Mouse (Mus musculus): ENCODE data around the gene Gm3409.
A peak's percentile ranks its signal among the peaks of the same experiment; 100 is the strongest.
"Not testable (repeated sequence)": the region's sequence is repeated elsewhere in the genome, so short reads cannot be mapped to it uniquely, and the experiment has no call there.

Gm3409 gene

DNA sequence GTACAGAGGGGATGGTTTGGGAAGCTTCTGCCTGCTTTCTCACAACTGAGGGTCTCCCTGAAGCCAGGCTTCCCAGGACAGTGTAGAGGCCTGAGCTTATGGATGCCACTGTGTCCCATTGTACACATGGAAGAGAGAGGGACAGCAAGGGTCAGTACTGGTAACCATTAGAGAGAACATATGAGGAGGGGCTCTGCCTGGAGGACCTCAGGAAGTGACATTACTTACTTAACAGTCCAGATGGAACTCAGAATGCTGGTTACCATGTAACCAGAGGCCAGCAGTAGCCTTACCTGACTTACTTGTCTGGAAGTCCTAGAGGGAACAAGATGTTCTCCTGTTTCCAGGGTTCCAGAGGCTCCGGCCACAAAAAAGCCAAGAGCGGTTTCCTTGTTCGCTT, at the start of gene Gm3409:
Gene Gm3409 (plus strand): TSS at position 301 of the 400 bp plus-strand sequence.
- not testable (repeated sequence) for DNase-seq

- peak; percentile 83 for DNase-seq
Observed at GRCm38 (mm10) chr5:146488959-146489358, 48.5 kb upstream of the Gm3409 start.

GRCm38 (mm10) chr5:146491063-146491462, 46.4 kb upstream of the Gm3409 start, which contains the start of gene Gm6370:
Gm6370 (plus strand) TSS chr5:146491363.
- DNase-seq, result not testable (repeated sequence)

DNA sequence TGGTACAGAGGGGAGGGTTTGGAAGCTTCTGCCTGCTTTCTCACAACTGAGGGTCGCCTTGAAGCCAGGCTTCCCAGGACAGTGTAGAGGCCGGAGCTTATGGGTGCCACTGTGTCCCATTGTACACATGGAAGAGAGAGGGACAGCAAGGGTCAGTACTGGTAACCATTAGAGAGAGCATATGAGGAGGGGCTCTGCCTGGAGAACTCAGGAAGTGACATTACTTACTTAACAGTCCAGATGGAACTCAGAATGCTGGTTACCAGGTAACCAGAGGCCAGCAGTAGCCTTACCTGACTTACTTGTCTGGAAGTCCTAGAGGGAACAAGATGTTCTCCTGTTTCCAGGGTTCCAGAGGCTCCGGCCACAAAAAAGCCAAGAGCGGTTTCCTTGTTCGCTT, 35.3 kb upstream of the Gm3409 start, which contains the start of gene 4930449I24Rik:
Gene 4930449I24Rik (plus strand): TSS at position 301 of the 400 bp plus-strand sequence.
- DNase-seq, result not testable (repeated sequence)

- not testable (repeated sequence) for DNase-seq
Observed at GRCm38 (mm10) chr5:146513823-146514222, 23.6 kb upstream of the Gm3409 start, which contains the start of gene Gm3402. Gm3402 (plus strand) TSS chr5:146514123.

GRCm38 (mm10) chr5:146525501-146525900, 11.9 kb upstream of the Gm3409 start, which contains the start of gene Gm3404:
Gm3404 (plus strand) TSS chr5:146525801.
- peak; percentile 86 for DNase-seq

DNA sequence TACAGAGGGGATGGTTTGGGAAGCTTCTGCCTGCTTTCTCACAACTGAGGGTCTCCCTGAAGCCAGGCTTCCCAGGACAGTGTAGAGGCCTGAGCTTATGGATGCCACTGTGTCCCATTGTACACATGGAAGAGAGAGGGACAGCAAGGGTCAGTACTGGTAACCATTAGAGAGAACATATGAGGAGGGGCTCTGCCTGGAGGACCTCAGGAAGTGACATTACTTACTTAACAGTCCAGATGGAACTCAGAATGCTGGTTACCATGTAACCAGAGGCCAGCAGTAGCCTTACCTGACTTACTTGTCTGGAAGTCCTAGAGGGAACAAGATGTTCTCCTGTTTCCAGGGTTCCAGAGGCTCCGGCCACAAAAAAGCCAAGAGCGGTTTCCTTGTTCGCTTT, 18.4 kb downstream of the Gm3409 start, which contains the start of gene Gm3415:
Gene Gm3415 (plus strand): TSS at position 301 of the 400 bp plus-strand sequence.
- DNase-seq, result not testable (repeated sequence)

GRCm38 (mm10) chr5:146564259-146564658, 26.8 kb downstream of the Gm3409 start:
- no peak for DNase-seq

GRCm38 (mm10) chr5:146567054-146567453, 29.6 kb downstream of the Gm3409 start:
- DNase-seq, result peak; percentile 60

DNA sequence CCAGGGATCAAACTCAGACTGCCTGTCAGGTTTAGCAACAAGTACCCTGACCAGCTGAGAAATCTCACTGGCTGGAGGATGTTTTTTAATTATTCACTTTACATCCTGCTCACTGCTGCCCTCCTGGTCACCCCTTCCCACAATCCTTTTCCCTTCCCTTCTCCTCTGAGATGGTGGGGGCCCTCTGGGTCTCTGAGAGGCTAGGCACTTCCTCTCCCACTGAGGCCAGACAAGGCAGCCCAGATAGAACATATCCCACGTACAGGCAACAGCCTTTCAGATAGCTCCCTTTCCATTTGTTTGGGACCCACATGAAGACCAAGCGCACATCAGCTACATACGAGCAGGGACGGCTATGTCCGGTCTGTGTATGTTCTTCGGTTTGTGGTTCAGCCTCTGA, 32.7 kb downstream of the Gm3409 start:
- peak; percentile 31 for DNase-seq

DNA sequence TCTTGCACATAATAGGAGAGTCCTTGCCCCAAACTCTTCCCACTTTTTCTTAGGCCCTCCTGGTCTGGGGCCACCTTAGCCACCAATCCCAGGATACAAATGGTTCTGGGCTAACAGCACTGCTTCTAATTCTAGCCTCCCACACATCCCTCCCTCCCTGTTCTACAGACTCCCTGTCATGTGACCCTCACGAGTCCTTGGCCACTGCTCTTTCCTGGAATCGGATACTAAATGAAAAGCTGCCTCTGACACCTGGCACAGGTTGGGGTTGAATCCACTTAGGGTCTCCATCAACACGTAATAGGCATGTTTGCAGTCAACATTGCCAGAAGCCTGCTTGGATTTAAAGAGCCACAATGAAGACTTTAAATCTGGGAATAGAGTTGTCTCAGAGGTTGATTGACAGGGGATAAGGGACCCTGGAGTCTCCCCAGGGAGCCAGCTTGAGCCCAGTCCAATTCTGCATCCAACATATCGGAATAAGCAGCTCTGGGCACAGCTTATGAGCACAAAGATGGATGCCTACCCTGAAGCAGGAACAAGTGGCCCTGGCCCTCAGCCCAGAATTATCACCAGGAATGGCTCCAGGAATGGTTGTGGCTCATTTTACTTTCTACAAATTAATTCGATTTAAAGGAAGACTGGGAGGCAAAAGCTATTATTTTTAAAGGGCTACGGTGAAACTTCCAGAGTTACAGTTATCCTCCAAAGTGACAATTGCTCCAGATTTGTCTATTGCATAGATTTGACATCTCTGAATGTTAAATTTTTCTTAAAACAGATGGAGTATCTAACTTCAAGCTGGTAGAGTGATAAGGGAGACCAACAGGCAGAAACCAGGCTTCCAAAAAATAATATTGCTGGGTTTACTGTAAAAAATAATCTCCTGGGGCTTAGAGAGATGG, 34.6 kb downstream of the Gm3409 start:
- peak; percentile 94 for DNase-seq

- DNase-seq, result peak; percentile 48
Observed at GRCm38 (mm10) chr5:146572735-146573042, 35.2 kb downstream of the Gm3409 start.

DNA sequence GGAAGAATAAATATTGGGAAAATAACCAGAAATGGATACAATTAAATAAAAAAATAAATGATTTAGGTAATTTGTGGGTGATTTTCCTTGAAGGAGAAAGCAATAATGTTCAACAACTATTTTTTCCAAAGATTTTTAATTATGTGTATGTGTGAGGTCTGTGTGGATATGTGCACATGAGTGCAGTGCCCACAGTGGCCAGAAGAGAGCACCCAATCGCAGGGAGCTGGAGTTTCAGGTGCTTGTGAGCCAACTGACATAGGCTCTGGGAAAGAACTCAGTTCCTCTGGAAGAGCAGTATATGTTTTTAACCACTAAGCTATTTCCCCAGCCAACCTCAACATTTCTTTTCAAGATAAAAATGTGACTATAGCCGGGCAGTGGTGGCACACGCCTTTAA, 39.2 kb downstream of the Gm3409 start:
- DNase-seq, result peak; percentile 17

DNA sequence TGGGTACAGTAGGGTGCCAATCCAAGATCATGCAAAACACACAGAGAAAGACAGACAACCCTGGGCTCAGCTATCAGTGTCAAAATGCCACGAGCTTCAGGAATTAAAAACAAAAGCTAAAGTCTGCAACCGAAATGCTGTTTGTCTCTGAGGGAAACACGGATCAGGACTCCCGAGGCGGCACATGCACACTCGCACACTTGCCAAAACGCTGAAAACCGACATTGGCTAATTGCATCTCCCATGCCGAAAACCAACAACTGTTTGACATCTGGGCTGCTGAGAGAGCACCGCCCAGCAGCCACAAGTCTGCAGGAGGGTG, 46.7 kb downstream of the Gm3409 start:
- peak; percentile 53 for DNase-seq

- peak; percentile 37 for DNase-seq
Observed at GRCm38 (mm10) chr5:146584478-146585306, 47.2 kb downstream of the Gm3409 start, which contains the start of gene Gpr12. Gpr12 (minus strand) TSS chr5:146585239.

DNA sequence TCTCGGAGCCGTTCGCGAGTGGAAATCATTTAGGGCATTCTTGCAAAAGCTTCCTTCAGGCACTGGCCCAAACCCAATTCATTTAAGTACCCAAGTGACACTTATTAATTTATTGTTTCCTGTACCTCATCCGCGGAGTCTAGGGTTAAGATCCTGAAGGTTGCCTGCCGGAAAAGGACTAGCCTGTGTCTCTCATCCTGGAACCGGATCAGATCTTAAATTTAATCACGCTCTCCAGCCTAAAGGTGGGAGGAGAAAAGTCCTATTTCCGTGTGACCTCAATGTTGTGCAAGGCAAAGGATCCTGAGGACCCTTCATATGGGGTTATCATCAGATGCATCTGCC, 47.8 kb downstream of the Gm3409 start:
- no peak for DNase-seq

DNA sequence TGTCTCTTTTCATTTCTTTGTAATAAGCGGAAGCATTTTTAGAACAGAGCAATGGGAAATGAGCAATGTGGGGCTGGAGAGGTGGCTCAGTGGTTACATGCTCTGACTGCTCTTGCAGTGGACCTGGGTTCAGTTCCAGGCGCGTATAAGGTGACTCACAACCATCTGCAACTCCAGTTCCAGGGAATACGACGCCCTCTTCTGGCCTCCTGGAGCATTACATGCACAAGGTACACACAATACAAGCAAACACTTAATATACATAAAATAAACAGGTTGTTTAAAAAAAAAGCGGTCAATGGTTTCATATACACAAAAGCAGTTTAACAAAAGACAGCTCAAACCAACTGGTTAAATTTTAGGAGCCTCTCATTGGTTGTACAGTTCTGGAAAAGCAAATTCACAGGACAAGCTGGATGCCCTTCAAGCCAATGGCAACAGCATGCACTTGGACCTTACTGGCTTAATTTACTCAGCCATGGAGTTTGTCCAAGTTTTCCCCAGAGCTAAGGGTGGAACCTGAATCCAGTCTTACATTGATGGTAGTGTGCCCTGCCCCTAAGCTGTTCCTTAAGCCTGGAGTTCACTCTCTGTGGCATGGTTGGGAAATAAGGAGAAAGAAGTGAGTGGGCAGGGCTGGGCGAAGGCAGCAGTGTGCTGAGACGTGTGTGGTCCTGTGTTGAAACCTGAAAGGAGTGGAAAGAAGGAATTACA, 49.1 kb downstream of the Gm3409 start:
- no peak for DNase-seq

Data from heart, adult 11 months (tissue).